Mouse (Mus musculus): ENCODE measurements around the gene Gm20388.
"Not testable (repeated sequence)": the region's sequence is repeated elsewhere in the genome, so short reads cannot be mapped to it uniquely, and the experiment has no call there.

The Gm20388 gene

DNA sequence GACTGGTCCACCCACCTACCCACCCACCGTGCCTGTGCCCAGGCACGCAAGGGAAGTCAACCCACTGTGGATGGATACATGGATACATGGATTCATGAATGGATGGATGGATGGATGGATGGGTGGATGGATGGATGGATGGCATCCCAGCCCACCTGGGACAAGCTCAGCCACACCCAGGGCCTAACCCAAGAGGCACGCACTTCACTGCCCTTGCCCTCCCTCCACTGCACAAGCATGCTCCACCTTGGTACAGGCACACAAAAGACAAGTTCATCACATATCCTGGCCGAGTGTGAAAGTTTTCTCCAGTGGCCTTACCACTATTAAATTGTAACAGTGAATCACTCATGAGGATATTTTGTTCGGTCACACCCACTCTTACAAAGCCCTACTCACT, 3713.6 kb downstream of the Gm20388 start:
- no peak for DNase-seq (ENCODE audit: low spot score)

DNA sequence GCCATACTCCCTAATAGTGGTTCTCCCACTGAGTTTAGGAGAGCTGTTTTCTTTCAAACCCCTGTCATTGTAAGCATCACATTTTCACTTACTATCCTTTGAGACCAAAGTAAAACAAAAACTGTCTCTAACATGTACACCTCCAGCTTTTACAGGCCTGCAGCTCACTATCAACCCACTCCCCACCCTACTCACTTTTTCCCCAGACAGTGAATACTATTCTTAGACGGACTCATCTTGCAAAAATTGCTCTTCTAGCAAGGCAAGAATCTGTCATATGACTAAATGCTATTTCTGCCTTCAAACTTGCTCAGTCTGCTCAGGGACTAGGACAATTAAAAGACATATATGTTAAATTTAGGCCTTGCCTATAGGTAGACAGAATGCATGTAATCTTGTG, 3714.1 kb downstream of the Gm20388 start:
- no peak for DNase-seq (ENCODE audit: low spot score)

DNA sequence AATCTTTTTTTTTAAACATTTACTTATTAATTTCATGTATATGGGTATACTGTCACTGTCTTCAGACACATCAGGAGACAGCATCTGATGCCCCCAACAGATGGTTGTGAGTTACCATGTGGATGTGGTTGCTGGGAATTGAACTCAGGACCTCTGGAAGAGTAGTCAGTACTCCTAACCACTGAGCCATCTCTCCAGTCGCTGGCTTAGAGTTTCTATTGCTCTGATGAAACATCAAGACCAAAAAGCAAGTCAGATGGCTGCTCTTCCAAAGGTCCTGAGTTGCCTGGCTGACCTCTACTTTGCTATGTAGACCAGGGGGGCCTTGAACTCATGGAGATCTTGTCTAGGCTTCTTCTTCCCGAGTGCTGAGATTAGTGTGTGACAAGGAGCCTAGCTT, 3715.1 kb downstream of the Gm20388 start:
- no peak for DNase-seq (ENCODE audit: low spot score)

DNA sequence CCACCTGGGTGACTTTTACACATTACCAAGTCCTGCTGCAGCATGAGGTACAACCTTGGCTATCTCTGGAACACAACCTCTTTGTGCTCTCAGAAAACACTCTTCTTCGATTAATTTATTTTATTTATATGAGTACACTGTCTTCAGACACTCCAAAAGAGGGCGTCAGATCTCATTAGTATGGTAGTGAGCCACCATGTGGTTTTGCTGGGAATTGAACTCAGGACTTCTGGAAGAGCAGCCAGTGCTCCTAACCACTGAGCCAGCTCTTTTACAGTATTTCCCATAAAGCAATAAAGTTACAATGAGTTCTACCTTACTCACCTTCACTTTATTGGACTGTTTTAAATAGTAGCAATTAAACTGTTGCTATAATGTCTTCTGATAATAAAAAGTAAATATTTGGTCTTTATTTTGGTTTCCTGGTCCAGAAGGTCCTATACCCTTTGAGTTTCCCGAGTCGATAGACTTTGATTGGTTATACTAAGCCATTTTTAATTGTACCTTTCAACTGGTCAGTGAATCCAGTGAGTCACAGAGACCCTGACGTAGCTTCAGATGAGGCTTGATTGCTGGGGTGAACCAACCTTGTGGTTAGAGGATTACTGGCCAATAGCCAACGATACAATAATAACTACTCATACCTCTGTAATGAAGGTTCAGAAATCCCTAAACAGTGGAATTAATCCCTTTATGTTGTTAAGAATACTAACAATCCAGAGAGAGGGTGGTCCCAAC, 3716.9 kb downstream of the Gm20388 start:
- no peak for DNase-seq (ENCODE audit: low spot score)

DNA sequence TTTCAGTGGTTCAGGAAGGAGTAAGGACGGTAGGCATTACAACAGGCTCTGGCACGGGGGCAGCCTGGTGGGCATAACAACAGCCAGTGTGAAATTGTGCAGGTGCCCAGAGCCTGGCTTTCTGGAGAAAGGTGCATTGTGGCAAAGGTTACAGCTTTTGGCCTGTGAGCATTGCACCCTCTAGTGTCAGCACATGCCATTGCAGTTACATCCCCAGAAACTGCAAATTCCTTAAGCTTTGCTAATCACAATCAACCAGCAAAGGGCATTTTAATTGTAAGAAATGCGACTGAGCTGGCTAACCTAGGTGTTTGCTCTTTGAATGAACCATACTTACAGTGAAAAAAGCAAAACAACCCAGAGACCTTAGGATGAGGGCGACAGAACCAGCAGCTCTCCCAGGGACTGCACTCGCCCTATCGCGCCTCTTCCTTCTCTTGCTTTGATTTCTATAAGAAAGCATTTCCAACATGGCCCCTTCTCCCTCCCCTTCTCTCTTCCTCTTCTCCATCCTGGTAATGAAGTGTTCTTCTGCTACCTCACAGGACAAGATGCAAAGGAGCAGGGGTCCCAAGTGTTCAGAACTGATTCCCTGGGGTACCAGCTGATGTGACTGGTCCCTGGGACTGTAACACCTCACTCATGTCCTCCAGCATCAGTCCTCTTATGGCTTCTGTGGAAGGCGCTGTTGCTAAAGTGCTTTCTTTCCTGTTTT, 3717.8 kb downstream of the Gm20388 start:
- DNase-seq (ENCODE audit: low spot score) = peak; percentile 45

DNA sequence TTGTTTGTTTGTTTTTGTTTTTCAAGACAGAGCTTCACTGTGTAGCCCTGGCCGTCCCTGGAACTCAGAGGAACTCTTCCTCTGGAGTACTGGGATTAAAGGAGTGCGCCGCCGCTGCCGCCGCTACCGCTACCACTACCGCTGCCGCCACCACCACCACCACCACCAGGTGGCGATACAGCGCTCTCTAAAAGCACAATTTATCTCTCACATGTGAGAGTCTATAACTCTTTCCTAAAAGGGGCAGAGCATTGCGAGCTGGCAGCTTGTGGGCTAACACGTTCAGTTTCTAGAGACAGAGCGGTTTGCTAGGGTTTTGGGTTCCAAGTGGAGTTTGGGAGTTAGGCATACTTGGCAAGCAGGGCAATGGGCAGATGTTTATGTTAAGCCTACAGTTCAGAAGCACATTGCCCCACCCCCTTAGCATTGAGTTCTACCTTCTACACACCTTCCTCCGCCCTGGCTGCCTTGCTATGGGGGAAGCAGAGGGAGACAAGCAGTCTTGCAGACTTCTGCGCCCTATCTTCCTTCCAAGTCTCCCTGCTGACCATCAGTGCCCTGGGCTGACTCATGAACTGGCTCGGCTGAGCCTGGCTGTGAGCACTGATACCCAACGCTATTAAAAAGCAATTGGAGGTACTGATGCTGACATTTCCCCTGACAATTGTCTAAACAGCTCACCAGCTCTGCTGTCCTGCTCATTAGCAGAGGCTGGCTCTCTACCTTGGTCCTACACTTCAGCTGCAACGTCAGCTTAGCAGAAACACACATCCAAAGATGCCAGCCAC, 3718.5 kb downstream of the Gm20388 start:
- DNase-seq (ENCODE audit: low spot score) = peak; percentile 73

DNA sequence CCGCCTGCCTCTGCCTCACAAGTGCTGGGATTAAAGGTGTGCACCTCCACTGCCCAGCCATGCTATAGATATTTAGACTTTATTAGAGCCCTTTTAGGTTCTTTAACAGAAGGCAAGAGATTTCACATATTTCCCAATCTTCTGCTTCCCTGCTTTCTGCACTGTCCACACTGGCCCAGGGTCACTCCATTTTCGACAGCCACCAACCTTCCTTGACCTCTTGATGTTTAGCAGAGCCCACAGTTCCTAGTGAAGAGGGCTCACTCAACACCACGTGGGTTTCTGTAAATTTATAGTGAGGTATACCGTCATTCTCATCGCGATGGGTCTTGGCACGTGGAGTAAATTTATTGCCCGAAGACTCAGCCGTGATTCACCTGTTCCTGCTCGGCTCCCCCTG, 3719.4 kb downstream of the Gm20388 start:
- no peak for DNase-seq (ENCODE audit: low spot score)

DNA sequence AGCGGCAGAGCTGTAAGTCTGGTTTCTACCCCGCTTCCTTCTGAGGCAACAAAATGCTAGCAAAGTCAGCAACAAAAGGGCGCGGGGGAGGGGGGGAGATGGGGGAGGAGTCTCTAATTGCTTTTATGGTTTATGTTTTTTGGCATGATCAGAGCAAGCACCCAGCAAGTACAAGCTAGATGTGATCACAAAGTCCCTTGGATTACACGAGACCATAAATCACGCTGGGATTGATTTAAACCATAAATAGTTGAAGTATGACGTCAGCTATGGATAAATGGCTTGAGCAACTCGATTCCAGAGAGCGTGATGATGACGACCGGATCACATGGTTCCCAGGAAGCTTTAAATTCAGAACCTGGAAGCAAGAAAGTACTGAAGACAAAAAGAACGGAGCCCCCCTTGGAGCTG, 3720.2 kb downstream of the Gm20388 start:
- DNase-seq (ENCODE audit: low spot score) = no peak

DNA sequence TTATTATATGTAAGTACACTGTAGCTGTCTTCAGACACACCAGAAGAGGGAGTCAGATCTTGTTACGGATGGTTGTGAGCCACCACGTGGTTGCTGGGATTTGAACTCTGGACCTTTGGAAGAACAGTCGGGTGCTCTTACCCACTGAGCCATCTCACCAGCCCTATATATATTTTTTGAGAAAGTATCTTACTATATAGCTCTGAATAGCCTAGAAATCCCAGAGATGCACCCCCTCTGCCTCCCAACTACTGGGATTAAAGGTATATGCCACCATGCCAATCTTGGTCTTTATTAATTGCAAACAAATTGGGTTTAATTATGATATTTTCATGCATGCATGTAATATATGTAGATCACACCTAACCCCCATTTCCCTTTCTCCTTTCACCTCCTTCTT, 3721.1 kb downstream of the Gm20388 start:
- not testable (repeated sequence) for DNase-seq (ENCODE audit: low spot score)

DNA sequence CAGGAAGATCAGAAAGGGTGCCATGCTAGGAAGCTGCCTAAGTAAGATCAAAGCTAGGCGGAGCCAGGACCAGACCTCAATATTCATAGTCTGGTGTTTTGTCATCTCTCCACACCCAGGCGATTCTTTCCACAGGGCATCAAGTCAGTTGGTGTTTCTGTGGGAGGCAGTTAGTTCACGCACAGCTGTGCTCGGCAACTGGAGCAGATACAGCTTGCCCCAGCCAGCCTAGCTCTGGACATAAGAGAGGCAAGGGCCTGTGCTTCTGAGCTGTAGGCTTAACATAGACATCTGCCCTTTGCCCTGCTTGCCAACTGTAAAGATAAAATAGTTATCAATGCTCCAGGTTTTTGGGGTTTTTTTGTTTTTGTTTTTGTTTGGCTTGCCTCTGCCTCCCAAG, 3721.6 kb downstream of the Gm20388 start:
- no peak for DNase-seq (ENCODE audit: low spot score)

DNA sequence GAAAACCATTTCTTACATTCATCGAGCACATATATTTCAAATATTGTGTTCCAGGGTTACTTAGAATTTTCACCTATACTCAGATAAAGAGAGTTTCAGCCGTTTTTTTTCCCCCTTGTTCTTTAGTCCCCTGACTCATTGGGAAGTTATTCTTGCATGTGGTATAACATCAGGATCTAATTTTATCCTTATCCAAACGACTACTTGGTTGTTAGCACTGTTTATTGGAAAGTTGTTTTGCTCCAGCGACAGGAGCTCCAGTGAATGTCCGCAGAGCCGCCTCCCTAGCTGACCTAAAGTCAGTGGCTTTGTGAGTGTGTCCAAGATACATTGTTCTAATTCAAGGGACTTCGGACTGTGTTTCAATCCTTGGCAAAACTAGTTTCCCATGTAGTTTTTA, 3723.2 kb downstream of the Gm20388 start:
- no peak for DNase-seq (ENCODE audit: low spot score)

DNA sequence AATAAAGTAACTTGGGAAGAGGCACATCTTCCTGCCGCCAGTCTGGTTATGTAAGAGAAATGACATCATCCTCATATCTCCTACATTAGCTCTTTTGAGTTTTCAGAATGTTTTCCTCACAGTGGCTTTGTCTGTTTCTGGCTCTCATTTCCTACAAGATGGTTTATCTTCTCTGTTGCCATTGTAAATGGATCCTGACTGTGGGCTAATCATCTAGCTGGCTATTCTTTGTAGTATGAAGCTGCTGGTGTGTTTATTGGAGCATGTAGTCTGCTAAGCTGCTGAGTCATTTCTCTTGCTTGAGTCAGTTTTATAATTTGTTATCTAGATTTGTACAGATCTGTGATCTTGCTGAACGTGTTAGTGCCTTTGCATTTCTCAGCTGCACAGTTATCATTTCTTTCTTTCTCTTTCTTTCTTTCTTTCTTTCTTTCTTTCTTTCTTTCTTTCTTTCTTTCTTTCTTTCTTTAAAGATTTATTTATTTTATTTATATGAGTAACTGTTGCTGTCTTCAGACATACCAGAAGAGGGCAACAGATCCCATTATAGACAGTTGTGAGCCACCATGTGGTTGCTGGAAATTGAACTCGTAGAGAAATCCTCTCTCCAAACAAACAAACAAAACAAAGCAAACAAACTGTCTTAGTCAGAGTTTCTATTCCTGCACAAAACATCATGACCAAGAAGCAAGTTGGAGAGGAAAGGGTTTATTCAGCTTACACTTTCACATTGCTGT, 3723.9 kb downstream of the Gm20388 start:
- no peak for DNase-seq (ENCODE audit: low spot score)

DNA sequence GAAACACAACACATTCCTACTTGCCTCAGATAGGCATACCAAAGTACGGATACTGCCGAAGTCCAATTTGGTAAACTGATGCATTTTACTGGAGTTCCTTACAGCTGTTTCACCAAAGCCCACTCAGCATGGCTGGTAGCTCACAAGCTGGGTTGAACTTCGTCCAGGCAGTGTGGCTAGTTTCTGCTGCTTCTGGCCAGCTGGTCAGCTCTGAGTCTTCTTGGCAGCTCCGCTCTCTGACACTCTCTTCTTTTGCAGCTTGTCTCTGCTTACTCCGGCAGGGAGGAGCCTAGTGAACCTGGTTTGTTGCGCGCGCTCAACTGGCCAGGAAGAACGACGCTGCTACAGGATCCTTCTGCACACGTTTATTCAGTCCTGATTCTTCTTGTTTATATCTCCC, 3725.0 kb downstream of the Gm20388 start:
- no peak for DNase-seq (ENCODE audit: low spot score)

DNA sequence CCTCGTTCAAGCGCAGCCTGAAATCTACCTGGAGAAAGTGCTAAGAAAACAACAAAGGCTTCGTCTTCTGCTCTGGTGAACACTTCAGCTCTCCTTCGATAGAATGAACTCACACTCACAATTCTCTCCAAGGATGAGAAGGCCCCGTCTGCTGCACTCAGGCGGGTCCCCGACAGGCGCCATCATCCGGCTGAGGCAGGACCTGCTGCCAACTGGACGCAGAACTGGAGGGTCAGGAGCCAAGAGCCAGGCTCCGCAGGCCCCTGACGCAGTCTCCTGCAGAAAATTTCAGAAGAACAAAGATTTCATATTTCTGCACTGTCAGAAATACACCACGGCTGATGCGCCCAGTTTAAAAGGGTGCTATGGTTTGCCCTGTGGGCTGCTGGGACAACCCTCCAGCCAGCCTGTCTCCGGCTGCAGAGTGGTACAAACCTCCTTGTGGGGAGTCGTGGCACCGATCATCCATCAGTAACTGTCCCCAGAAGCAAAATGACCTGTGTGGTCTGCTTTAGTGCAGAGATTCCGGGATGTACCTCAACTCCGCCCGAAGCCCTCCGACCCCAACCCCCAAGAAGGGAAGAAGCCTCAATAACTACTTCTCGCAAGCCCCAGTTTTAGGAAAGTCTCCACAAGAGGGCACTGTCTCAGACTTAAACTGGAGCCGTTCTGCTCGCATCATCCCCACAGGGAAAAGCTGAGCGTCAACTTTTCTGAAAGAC, 3732.8 kb downstream of the Gm20388 start:
- peak; percentile 61 for DNase-seq (ENCODE audit: low spot score)

DNA sequence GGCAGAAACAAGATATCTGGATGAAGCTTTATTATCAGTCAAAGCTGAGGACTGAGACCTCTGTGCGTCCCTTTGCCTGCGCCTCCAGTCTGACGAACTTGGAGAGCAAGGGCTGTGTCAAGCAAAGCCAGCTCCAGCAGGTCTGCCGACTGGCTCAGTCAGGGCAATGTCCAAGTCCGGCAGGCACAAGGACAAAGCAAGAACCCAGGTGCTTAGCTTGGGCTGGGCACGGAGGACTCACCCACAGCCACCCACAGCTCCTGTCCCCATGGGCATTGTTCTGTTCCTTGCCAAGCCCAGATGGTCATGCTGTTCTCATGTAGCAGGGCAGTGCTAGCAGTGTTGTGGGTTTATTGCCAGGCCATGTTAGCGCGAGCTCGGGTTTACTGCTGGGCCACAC, 3734.6 kb downstream of the Gm20388 start:
- no peak for DNase-seq (ENCODE audit: low spot score)

DNA sequence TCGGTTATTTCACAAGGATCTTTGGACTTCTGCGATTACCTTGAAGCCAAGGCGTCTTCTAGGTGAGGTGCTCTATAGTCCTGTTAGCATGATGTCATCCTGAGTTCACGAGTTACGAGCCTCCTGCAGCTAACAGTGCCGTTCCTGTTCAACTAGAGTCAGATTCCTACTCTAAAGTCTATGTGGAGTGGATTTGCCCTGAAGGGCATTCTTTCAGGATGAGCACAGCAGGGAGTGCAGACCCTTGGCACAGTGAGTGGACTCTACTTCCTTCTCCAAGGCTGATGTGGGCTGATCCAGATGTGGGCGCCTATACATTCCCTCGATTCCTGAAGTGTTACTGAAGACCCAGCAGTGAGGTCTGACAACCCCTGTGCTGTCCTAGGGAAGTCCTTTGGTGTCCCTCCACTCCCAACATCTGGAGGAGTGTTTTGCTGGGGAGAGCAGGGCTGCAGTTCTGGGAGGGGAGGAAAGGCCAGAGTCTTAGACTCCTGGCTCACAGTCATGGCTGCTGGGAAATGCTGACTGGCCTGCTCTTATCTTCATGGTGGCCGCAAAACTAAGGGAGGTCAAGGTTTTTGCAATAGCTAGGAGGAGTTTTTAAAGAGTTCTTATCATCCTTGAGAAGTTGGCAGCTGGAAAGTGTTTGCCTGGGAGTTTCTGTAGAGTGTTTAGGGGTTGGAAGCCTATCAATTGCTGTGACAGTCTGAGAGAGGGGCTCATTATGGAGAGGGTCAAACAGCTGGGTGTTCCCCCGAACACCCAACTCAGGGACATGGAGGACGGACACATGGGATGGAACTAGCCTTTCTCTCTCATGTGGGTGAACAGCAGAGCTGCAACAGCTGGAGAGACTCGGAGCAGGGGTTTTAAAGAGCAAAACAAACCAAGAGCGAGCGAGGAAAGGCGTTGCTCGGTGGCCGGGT, 3737.9 kb downstream of the Gm20388 start:
- DNase-seq (ENCODE audit: low spot score) = no peak

DNA sequence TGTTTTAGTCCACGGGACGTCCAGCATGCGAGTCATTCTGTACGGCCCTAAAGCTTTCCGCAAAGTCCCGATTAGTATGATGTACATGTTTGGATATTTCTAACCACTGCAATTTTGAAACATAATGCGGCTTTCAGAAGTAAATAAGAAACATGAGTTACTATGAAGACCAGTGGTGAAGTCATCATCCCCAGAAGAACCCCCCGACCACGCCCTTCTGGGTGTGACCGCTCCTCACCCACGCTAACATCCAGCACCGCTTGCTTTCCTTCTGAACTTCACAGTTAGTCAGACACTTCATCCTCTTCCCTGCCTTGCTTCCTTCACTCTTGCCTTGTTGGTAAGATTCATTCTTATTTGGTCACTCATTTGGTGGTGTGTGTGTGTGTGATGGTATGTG, 3738.8 kb downstream of the Gm20388 start:
- DNase-seq (ENCODE audit: low spot score) = no peak

DNA sequence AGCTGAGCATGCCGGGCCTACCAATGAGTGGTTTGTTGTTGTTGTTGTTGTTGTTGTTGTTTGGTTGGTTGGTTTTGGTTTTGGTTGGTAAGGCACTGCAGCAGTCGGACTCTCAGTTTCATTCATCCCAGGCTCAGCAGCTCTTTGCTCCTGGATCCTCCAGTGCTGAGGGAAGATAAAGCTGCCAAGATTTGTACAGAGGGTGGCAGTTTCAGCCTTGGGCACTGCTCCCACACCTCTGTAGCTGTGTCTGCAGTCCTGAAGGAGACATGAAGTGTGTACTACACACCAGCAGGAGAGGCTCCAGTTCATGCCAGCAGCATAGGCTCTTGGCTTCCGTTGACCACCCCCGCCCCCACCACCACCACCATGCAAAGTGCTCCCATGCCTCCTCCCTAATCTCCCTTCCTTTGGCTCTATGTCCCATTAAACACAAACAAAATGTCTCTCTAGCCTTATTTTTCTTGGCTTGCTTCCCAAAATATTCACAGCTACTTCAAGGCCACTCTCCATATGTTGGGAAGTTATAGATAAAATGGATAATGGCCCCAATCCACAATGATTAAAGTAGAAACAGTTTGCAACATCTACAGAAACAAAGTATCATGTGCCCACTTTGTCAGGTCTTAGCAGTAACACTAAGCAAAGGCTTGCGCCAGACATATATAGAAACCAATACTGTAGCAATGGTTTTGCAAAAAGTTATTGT, 3740.9 kb downstream of the Gm20388 start:
- no peak for DNase-seq (ENCODE audit: low spot score)

DNA sequence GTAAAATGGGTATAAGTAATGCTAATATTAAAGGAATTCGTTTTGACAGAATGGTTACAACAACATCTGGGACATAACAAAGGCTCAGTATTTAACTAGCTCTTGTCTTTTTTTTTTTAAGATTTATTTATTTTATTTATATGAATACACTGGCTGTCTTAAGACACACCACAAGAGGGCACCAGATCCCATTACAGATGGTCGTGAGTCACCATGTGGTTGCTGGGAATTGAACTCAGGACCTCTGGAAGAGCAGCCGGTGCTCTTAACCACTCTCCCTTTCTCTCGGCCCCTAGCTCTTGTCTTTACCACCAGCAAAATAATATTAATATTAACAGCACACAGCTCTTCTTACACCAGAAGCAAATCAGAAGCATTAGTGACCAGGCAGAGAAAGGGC, 3742.0 kb downstream of the Gm20388 start:
- no peak for DNase-seq (ENCODE audit: low spot score)

Measured in urinary bladder, postnatal 25 days (tissue).